Mouse (Mus musculus): Measurements from ENCODE around the gene Txnrd1.
A peak's percentile ranks its signal among the peaks of the same experiment; 100 is the strongest.

Txnrd1 gene

DNA sequence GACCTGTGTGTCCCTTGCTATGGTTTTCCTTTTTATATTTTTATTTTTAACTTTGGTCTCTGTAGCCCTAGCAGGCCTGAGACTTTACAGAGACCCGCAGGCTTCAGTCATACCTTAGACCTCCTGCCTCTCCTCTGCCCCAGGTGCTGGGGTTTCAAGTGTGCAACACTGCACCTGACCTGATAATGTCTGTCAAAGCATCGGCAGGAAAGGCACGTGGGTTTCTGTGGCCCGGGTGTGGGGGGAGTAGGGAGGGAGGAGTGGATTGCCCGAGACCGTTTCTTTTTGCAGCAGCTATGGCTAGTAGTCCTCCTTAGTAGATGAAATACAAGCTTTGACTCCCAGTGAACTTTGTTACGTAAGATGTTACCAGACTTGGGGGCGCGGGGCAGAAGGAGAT lies 15.8 kb upstream of the Txnrd1 start:
- DNase-seq (ENCODE audit: low spot score in 2 of 2), result no peak

DNA sequence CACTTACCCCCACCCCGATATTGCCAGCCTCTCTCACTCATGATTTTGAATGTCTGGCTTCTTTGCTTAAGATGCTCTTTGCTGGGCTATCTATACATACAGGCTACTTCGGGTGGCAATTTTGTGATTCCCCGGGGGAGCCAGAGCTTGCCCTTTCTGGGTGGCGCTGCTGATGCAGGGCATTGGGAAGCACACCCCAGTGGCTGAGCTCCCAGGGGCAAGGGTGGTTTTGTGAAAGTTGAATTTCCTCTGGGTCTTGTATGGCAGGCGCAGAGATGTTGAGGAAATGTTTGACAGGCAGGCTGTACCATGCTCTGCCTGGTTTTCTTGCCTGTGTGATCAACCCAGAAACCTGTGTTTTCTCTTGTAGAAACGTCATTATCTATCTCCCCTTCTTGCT lies 15.1 kb upstream of the Txnrd1 start:
- DNase-seq (ENCODE audit: low spot score in 2 of 2), result no peak

DNA sequence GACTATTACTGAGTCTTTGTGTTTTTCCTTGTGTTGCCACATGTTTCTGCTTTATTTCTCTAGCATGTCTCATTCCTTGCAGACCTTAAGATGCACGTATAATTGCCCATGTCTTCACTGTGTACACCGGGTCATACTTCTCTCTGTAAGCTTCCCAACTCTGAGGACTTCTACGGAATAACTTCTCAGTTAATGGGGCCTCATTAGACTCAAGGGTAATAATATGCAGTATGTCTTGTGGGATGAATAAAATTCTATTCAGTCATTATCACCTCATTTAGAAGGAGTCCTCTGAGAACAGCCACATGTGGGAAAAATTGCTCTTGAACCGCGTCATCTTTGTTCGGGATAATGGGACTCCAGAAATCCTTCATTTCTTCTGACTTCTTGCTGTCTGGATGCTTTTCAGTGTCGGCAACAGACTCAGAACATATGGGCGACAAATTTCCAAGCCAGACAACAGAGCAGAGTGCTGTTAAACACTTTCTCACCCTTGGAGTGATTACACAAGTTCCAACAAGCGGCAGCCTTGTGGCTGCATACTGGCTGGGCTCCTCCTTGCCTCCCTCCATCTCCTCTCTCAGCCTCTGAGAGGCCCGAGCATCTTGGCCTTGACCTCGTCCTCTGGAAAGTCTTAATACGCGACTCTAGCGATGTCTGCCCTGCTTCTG lies 10.5 kb upstream of the Txnrd1 start:
- no peak for DNase-seq (ENCODE audit: low spot score in 2 of 2)

DNA sequence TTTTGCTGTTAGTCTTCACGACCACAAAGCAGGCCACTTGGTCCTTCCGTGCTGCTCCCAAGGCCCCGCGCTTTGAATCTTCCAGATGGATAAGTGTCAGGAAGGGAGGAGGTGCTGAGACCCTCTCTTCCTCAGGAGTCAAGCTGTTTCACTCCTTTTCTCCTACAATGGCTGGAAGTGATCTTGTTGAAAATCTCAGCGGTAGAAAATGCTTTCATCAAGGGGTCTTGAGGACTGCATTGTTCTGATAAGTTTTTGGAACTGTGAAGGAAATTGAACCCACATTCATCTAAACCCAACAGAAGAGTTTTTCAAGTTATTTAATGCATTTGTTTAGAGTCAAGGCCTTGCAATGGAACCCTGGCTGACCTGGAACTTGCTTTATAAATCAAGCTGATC lies 10.0 kb upstream of the Txnrd1 start:
- DNase-seq (ENCODE audit: low spot score in 2 of 2), result no peak

DNA sequence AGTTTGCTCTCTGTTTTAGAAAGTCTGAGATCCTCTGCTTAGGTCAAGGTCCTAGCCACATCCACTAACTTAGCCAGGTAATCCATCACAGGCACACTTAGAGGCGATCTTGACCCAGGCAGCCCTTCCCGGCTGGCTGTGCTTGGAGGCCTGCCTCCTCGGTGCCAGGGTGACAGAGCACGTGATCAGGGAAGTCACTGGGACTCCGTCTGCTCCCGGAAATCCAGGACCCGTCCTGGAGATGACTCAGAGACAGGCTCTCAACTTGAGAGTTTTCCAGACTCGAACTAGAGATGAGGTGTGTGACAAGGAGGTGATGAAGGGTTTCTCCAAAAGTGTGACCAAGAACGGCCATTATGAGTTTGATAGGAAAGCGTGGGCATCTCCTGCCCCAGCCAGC lies 9.2 kb upstream of the Txnrd1 start:
- no peak for DNase-seq (ENCODE audit: low spot score in 2 of 2)

DNA sequence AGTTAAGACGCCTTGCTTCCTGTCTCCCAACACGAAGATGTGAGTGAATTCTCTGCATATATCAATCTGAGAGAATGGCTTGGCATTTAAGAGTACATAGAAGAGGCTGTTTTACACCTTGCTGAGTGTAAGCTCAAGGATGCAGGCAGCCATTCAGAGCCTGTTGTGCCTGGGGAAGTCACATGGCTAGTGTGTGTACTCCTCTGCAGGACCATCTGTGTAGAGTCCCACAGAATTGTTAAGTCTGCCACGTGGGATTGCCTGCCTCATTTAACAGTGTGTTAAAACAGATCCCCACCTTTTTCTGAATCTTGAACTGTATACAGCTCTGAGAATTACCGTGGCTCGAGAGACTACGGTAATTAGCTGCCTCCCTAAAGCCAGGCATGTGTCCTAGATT lies 7.2 kb upstream of the Txnrd1 start:
- no peak for DNase-seq (ENCODE audit: low spot score in 2 of 2)

DNA sequence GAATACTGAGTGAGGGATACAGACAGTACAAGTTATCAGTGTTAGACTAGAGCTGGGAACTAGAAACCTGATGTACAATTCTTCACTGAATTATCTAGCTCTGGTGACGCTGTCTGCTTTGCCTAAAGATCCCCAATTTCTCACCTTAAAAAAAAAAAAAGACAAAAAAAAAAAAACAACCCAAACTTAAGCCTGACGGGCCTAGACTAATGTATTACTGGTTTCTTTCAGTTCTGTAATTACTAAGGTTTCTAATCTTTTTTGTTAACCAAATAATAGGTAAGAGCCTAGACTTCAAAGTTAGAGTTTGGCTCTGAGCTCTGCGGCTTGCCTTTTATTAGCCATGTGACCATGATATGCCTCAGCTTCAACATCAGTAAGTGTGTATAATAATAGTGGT lies 2.1 kb downstream of the Txnrd1 start:
- DNase-seq (ENCODE audit: low spot score in 2 of 2), result no peak

DNA sequence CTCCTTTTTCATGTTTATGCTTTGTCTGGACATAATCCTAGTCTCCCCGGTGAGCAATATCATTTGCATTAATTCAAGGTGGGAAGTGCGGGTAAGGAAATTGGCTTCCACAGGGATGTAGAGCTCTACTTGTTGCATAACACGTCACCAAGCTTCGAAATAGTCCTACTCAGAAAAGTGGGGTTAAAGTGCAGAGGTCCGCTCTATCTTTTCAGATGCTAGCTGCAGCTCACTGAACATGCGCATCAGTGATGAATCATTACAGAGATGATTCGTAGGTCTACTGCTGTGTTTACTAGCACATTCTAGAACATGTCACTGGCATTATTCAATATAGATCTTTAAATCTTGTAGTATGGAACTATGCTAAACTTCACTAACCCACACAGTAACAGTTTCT lies 4.6 kb downstream of the Txnrd1 start:
- no peak for DNase-seq (ENCODE audit: low spot score in 2 of 2)

DNA sequence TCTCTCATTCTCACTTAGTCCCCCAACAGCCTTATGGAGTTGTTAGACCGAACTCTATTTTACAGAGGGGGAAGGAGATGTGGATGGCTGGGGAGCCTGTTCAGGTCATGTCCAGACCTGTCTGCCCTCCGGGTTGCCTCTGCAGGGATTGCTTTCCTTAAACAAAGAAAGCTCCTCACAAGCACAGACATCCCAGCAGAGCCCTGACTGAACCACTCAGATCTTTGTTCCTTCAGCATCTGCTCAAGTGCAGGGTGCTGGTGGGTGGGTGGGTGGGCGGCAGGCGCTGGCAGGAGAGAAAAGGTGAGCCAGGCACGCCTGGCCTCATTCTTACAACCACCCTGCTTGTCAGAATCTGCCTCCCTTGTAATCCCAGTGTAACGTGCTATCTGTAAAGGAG lies 10.3 kb downstream of the Txnrd1 start:
- no peak for DNase-seq (ENCODE audit: low spot score in 2 of 2)

DNA sequence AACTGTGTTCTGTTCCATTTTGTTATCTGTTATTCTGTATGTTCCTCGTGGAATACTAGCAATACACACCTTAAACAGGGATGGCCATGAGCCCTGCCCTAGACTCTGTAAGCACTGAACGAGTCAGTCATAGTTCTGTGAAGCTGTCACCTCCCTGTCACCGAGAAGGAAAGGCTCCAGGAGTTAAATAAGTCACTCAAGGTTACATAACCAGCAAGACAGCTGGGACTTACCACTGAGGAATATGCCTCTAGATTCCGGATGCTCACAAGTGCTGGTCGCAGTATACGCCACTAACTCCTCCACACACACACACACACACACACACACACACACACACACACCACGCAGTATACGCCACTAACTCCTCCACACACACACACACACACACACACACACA lies 11.0 kb downstream of the Txnrd1 start:
- no peak for DNase-seq (ENCODE audit: low spot score in 2 of 2)

DNA sequence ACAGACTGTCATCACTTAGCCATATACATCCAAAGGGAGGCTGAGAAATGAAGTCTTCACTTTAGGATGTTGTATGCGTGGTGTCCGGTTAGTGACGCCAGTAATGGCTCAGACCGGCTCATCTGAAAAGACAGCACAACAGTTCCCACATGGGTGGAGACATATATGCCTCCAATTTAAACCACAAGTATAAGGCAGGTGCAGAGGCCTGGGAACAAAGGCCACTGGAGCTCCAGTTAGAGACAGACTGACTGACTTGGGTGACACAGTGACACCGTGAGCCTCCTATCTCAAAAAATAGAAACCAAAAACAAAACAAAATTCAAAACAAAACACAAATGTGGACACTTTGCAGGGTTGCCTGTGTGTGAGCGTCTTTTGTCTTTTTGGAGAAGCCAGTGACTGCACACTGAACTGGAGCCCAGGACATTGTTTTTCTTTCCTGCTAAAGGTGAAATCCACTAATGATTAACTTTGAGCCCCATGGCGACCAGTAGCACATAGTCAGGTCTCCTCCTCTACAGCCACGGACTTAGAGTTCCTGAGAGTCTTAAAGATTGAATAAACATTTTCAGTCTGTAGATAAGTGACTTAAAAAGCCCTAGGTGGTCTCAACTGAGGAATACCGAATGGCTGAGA lies 14.2 kb downstream of the Txnrd1 start:
- DNase-seq (ENCODE audit: low spot score in 2 of 2), result no peak

DNA sequence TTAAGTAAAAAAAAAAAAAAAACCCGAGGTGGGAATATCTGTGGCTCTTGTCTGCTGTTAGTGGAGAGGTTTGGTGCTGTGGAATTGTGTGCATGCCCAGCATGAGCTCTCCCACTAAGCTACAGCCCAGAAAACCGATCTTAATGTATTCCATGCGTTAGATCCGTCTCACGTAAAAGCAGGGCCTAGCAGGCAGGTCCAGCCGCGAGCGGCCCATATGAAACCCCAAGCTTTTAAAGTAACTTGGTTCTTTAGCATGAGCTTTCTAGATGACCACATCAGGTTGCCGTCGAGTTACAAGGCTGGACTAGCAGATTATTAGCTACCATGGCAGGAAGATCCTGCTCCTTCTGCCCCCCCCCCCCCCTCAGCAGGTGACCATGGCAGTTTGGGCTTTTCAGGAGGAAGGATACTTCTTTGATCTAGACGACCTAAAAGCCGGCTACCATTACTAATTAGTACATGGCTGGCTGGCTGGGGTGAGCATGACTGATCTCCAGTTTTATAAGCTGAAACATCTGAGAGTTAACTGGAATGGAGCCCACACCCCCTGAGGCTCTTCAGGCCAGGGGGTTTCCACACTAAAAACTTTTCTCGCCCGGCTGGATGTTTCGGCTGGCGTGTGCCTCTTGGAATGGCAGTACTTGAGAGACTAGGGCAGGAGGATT lies 16.1 kb downstream of the Txnrd1 start:
- DNase-seq (ENCODE audit: low spot score in 2 of 2), result no peak

DNA sequence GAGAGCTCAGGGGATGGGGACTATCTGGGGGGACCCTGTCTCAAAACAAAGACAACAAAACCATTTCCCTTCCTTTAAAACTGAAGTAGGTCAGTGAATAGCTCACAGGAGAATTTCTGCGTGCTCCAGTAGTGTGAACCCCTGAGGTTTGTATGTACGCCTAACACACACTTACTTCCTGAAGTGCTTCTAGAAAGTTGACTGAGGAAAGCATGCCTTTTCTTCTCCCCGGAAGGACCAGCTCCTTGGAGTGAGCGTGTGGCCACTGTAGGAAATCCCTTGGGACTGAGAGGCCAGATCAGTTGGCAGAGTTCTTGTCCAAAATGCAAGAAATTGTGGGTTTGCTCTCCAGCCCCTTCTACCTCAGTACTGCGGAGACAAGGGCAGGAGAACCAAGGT lies 16.6 kb downstream of the Txnrd1 start:
- no peak for DNase-seq (ENCODE audit: low spot score in 2 of 2)

DNA sequence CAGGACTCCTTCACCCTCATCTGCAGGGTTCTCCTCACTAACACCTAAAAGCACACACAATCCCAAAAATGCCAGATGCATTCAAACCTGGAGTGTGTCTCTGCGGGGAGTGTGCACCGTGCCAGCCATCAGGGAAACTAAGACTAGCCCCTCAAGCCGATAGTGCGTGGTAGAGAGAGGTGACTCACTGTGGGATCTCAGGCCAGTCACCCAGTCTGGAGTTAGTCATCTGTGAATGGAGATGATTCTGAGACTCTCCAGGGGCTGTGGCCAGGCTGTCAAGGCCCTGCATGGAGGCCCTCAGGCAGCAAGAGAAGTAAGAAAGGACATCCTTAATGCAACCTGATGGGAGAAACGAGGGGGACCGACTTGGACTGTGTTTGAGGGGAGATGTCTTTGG lies 18.0 kb downstream of the Txnrd1 start:
- DNase-seq (ENCODE audit: low spot score in 2 of 2), result no peak

DNA sequence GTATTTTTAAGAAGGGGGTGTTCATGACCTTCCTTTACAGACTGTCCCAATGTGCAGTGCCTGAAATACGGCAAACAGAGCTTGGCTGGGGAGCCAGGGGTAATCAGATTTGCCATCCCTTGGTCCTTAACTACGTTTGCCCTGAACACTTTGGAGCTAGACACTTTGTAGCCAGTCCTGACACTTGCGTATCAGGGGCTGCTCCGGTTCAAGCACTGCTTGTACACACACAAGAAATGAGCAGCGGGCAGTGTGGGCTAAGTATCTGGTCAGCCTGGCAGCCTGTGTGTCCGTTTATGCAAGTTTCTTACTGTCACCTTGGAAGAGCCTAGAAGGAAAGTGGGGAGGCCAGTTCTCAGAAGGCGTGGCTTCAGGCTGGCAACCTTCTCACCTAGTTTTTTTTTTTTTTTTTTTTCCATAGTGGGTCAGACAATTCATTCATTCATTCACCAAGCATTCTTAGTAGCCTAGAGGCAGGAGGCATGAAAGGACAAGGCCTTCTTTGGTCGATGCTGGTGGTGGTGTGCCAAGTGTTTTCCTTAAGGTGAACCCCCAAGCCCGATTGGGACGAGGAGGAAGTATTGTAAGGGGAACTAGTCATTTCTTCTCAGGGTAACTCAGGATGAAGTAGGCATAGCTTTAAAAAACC lies 24.4 kb downstream of the Txnrd1 start:
- DNase-seq (ENCODE audit: low spot score in 2 of 2), result no peak

DNA sequence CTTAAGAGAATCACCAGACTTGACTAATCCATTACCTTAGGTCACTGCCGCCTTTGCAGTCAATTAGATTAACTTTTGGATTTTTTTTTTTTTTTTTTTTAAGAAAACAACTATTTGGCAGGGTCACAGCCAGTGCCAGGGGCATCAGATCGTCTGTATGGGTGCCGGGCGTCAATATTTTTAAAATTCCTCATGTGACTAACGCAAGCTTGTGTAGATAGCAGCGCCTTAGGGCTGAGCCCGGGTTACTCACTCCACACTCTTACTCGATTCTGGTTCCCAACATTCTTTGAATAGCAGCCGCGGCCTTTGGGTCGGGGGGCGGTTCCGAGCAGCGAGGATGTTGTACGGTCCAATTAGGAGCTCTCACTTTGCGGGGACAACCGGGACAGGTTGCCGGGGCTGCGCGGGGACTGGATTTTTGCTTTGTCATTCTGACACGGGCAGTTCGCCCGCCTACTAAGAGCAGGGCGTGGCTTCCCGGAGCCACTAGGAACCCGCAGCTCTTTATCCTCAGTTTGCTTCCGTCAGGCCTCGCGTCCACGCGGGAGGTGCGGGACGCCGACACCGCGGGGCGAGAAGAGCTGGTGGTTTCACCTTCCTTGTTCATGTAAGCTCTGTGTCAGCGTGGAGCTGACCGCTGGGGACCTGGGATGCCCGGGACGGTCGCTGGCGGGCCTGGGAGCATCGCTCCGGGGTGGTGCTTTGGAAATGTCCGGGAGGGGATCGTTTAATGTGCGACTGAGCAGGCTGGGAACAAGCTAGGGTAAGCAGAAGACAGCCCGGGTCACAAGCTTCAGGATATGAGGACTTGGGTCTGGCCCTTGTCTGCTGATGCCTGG lies 25.2 kb downstream of the Txnrd1 start:
- DNase-seq (ENCODE audit: low spot score in 2 of 2), result peak; percentile 87

DNA sequence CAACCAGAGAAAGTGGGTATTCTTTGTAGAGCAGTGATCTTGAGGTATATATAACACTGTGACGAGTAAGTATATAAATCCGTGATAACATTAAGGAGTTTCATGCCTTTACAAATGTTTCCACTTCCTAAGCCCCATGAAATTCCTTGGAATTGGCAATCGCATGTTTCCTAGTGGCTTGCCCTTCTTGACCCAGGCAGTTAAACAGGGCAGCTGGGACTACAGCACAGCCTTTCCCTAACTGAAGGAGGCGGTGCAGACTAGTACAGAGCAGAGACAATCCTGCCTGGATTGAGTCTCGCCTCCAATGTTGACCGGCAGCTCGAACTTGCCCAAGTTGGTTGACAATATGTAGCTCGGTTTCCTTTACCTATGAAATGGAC lies 25.8 kb downstream of the Txnrd1 start:
- DNase-seq (ENCODE audit: low spot score in 2 of 2), result no peak

DNA sequence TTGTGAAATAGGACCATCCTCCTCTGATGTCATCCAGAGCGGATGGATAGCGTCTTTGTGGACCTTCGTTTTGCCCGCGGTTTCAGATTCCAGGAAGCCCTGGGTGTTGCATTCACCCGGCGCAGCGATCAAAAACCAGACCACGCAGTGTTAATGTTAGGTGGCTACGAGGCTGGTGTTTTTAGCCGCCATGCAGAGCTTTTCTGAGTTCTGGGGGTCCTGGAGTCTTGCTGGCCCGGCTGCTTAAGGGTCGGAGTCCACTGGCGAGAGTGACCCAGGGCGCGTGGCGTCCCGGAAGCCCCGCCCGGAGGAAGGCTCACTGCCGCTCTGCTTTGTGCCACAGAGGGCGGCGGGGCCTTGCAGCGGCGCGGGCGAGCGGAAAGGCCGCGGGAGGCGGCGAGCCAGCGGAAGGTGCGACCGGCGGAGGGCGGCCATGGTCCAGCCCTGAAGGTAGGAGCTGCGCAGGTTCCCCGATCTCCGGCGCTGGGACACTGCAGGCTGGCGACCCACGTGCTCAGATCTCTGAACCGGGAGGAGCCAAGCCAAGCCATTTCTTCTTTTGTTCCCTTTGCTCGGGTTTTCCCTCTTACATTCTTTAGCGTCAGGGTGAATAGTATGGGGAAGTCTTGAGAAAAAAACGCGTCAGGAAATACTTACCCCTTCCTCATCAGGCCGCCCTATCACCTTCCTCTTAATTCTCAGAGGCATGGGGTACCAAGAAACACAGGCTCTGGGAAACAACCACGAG lies 26.6 kb downstream of the Txnrd1 start:
- DNase-seq (ENCODE audit: low spot score in 2 of 2), result peak; percentile 61 to 69

DNA sequence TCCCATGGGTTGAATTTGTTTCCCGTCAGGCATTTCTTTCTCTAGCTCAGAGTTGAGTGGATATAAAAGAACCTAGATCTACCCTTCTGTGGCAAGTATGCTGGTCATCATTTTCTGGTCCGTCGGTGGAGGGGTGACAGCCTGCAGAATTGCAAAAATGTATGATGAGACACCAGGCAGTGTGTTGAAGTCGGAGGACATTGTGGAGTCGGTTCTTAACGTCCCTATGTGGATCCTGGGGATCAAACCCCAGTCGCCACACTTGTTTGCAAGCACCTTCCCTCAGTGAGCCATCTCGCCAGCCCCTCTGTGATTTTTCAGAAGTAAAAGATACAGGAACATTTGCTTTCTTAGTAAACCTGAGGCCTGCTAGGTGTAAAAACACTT lies 27.2 kb downstream of the Txnrd1 start:
- DNase-seq (ENCODE audit: low spot score in 2 of 2), result no peak

DNA sequence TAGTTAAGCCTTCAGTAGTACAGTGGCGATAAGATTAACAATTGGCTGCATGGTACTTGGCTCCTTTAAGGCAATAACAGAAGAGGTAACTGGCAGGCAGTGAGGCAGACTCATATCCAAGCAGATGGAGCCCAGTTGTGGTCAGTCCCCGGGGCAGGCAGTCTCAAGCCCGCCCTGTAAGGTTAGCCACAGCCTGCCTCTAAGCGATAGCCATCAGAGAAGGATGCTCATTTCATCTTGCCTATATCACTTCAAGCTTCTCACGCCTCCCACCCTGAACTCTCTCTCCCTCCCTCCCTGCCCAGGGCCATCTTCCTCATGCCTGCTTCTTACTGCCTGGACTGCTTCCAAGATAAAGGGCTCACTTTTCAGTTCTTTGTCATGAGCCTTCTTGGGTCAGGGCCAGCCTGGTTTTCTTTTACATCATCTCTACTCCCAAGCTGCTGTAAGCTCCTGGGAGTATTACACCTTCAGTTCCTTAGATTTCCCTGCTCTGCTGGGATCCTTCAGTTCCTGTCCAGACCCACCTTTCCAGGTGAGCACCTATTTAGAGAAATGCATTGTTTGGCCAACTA lies 29.4 kb downstream of the Txnrd1 start:
- DNase-seq (ENCODE audit: low spot score in 2 of 2), result no peak

DNA sequence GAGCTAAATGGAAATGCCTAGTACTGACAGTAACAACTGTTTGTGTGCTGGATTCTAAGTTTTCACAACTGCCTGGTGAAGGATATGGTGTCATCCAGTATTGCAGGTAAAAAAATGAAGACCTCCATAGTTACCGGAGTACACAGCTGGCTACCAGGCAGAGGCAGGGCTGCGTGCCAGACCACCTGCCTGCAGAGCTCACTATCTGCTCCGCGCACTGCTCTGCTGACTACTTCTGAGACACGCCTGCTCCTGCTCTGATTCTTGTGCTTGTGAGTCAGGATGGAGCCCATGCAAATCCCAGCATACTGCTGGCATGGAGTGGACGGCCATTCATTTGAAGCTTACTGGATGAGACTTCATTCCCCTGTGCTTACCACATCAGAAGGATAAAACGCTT lies 30.1 kb downstream of the Txnrd1 start:
- no peak for DNase-seq (ENCODE audit: low spot score in 2 of 2)

All from urinary bladder, postnatal 4 days (tissue).